Mouse (Mus musculus) brain, embryonic 14.5 days (tissue): ENCODE results near the gene Fam13a.

Experiments
- CTCF ChIP-seq: fragments of 200-500 bp; IDR thresholded peaks from 2 replicates; pipeline ENCODE4 v1.5.1; 2012; ENCODE audit warnings: inconsistent platforms, mild to moderate bottlenecking, moderate library complexity, borderline replicate concordance; ENCODE audit not compliant: insufficient read depth, insufficient read length; ENCODE audit errors: extremely low read depth
- POLR2A ChIP-seq: fragments of 200-500 bp; IDR thresholded peaks from 2 replicates; pipeline ENCODE4 v1.6.1; 2012; ENCODE audit warnings: mild to moderate bottlenecking, inconsistent platforms, borderline replicate concordance; ENCODE audit not compliant: poor library complexity, insufficient read depth, insufficient read length, severe bottlenecking; ENCODE audit errors: extremely low read depth

DNA sequence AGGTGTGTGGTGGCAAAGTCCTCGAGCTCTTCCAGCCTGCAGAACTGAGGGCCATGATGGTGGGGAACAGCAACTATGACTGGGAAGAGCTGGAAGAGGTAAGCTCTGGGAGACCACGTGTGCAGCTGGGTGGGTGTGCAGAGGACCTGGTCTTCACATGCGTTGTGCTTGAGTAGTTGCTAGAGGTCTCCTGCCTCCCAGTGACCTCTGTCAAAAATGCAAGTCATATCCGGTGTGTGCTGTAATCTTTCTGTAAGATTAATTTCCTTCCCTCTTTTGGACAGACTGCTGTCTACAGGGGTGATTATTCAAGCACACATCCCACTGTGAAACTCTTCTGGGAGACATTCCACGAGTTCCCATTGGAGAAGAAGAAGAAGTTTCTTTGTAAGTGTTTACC, 107.9 kb downstream of the Fam13a start:
- TF ChIP-seq POLR2A (no peak), CTCF (no peak)
